Mouse (Mus musculus) hindbrain, postnatal 0 days (tissue): ENCODE measurements at regions not wholly inside any gene's neighbourhood (a gene's known extent, or its start where the extent isn't known, plus 50 kb on each side); places are given as distances from the start of the nearest gene placed in this dataset.

Source experiments
- ATAC-seq: fragments of 200-750 bp; cut with Nextera tagmentation; 2 replicates; pipeline ENCODE4 v1.8.0; 2017; ENCODE audit warnings: mild to moderate bottlenecking, moderate TSS enrichment, moderate library complexity
- DNase-seq: peaks from one replicate; pipeline ENCODE4 v3.0.0-alpha.2; 2015; ENCODE audit warnings: low spot score
- H3K27ac ChIP-seq: fragments of 300-500 bp; sonication (generic); 2 replicates; pipeline ENCODE4 v1.5.1; 2014; ENCODE audit warnings: mild to moderate bottlenecking
- H3K27me3 ChIP-seq: fragments of 300-500 bp; sonication (generic); 2 replicates; pipeline ENCODE4 v1.6.1; 2014; ENCODE audit warnings: low read length, mixed read lengths; ENCODE audit not compliant: insufficient read depth
- H3K36me3 ChIP-seq: fragments of 300-500 bp; sonication (generic); 2 replicates; pipeline ENCODE4 v1.6.1; 2014; ENCODE audit warnings: low read length, mixed read lengths; ENCODE audit not compliant: insufficient read depth
- H3K4me1 ChIP-seq: fragments of 300-500 bp; sonication (generic); 2 replicates; pipeline ENCODE4 v1.6.1; 2014; ENCODE audit warnings: antibody characterized with exemption, low read length, mixed read lengths; ENCODE audit not compliant: insufficient read depth
- H3K4me2 ChIP-seq: fragments of 300-500 bp; sonication (generic); 2 replicates; pipeline ENCODE4 v1.6.1; 2014; ENCODE audit warnings: low read depth, mild to moderate bottlenecking, low read length, moderate library complexity, mixed read lengths
- H3K4me3 ChIP-seq: fragments of 300-500 bp; sonication (generic); 2 replicates; pipeline ENCODE4 v1.5.1; 2014; ENCODE audit warnings: low read length
- H3K9ac ChIP-seq: fragments of 300-500 bp; sonication (generic); replicated peaks from 2 replicates; pipeline ENCODE4 v1.6.1; 2014; ENCODE audit warnings: mild to moderate bottlenecking, low read length, moderate library complexity, mixed read lengths
- H3K9me3 ChIP-seq: fragments of 300-500 bp; sonication (generic); 2 replicates; pipeline ENCODE4 v1.6.1; 2016; ENCODE audit warnings: low read length, mixed read lengths
- CTCF ChIP-seq: IDR thresholded peaks from 2 replicates; pipeline ENCODE4 v1.5.1; 2016; ENCODE audit warnings: antibody characterized with exemption, control low read depth, low read depth
- whole genome bisulfite sequencing: fragments of 180-500 bp; shearing (Covaris S2); extraction: QIAGEN DNeasy Blood & Tissue Kit; methylation state at CpG from one replicate; pipeline ENCODE4 v1.1.7; 2014; 5-methylcytosine and 5-hydroxymethylcytosine counted together

GRCm38 (mm10) chr9:94094800-94095199 lies 443.1 kb downstream of the 1190002N15Rik start:
- WGBS: 30% methylated on average over 2 of the region's 2 CpGs
- no peak overlapping the region for H3K9ac ChIP-seq
- no peak overlapping the region for H3K27ac ChIP-seq
- H3K4me2 ChIP-seq: no peak overlapping the region
- H3K27me3 ChIP-seq: no peaks in the 10 kb centered on the region
- no peak for DNase-seq
- H3K4me3 ChIP-seq: no peak overlapping the region
- H3K4me1 ChIP-seq: no peaks in the 10 kb centered on the region
- H3K9me3 ChIP-seq: no peaks in the 10 kb centered on the region
- no peak for ATAC-seq
- no peaks in the 10 kb centered on the region for H3K36me3 ChIP-seq
- no peak for TF ChIP-seq CTCF

GRCm38 (mm10) chr9:94091658-94092225 lies 446.1 kb downstream of the 1190002N15Rik start:
- TF ChIP-seq CTCF: no peak
- H3K4me1 ChIP-seq: no peaks in the 10 kb centered on the region
- H3K4me2 ChIP-seq: no peak overlapping the region
- DNase-seq (no peak), ATAC-seq (no peak)
- no peak overlapping the region for H3K4me3 ChIP-seq
- H3K9me3 ChIP-seq: no peaks in the 10 kb centered on the region
- H3K27ac ChIP-seq: no peak overlapping the region
- no peaks in the 10 kb centered on the region for H3K27me3 ChIP-seq
- 49% methylated on average over 7 of the region's 7 CpGs for WGBS
- H3K36me3 ChIP-seq: no peaks in the 10 kb centered on the region
- no peak overlapping the region for H3K9ac ChIP-seq

GRCm38 (mm10) chr9:94089759-94090158 lies 448.1 kb downstream of the 1190002N15Rik start:
- DNase-seq (no peak), ATAC-seq (no peak)
- H3K4me2 ChIP-seq: no peak overlapping the region
- no peak overlapping the region for H3K4me3 ChIP-seq
- no peaks in the 10 kb centered on the region for H3K9me3 ChIP-seq
- H3K36me3 ChIP-seq: no peaks in the 10 kb centered on the region
- TF ChIP-seq CTCF: no peak
- no peak overlapping the region for H3K27ac ChIP-seq
- WGBS: 97% methylated on average over 1 of the region's 1 CpGs
- H3K27me3 ChIP-seq: no peaks in the 10 kb centered on the region
- no peaks in the 10 kb centered on the region for H3K4me1 ChIP-seq
- H3K9ac ChIP-seq: no peak overlapping the region

GRCm38 (mm10) chr9:94083629-94084411 lies 454.1 kb downstream of the 1190002N15Rik start:
- Histone ChIP-seq H3K4me2 (no peak overlapping the region), H3K4me3 (no peak overlapping the region), H3K27ac (no peak overlapping the region), H3K27me3 (no peaks in the 10 kb centered on the region), H3K9me3 (no peaks in the 10 kb centered on the region), H3K9ac (no peak overlapping the region), H3K36me3 (no peaks in the 10 kb centered on the region), H3K4me1 (no peaks in the 10 kb centered on the region)
- 81% methylated on average over 3 of the region's 3 CpGs for WGBS
- TF ChIP-seq CTCF: no peak
- ATAC-seq (no peak), DNase-seq (no peak)

- TF ChIP-seq CTCF: no peak
- Histone ChIP-seq H3K9me3 (no peaks in the 10 kb centered on the region), H3K4me1 (no peaks in the 10 kb centered on the region), H3K27me3 (no peaks in the 10 kb centered on the region), H3K9ac (no peak overlapping the region), H3K4me3 (no peak overlapping the region), H3K27ac (no peak overlapping the region), H3K36me3 (no peaks in the 10 kb centered on the region), H3K4me2 (no peak overlapping the region)
- 35% methylated on average over 2 of the region's 2 CpGs for WGBS
- DNase-seq (no peak), ATAC-seq (no peak)
Observed at GRCm38 (mm10) chr9:94074904-94075303, 463.0 kb downstream of the 1190002N15Rik start.

GRCm38 (mm10) chr9:94067121-94067520 lies 470.8 kb downstream of the 1190002N15Rik start:
- Histone ChIP-seq H3K27me3 (no peaks in the 10 kb centered on the region), H3K27ac (no peak overlapping the region), H3K4me1 (no peaks in the 10 kb centered on the region), H3K4me2 (no peak overlapping the region), H3K4me3 (no peak overlapping the region), H3K9me3 (no peaks in the 10 kb centered on the region), H3K36me3 (no peaks in the 10 kb centered on the region), H3K9ac (no peak overlapping the region)
- ATAC-seq (no peak), DNase-seq (peak; percentile 50)
- TF ChIP-seq CTCF: no peak
- WGBS: 31% methylated on average over 1 of the region's 1 CpGs

- ATAC-seq (no peak), DNase-seq (no peak)
- H3K27ac ChIP-seq: no peak overlapping the region
- H3K4me1 ChIP-seq: no peaks in the 10 kb centered on the region
- no peaks in the 10 kb centered on the region for H3K36me3 ChIP-seq
- no peak overlapping the region for H3K4me2 ChIP-seq
- WGBS: 74% methylated on average over 4 of the region's 4 CpGs
- no peaks in the 10 kb centered on the region for H3K9me3 ChIP-seq
- TF ChIP-seq CTCF: no peak
- no peak overlapping the region for H3K9ac ChIP-seq
- H3K27me3 ChIP-seq: no peaks in the 10 kb centered on the region
- H3K4me3 ChIP-seq: no peak overlapping the region
Observed at GRCm38 (mm10) chr9:94053229-94053628, 484.7 kb downstream of the 1190002N15Rik start.
